Mouse (Mus musculus) telencephalon, adult 2 months (tissue): ENCODE measurements around the gene Zfp13.
"Not testable (repeated sequence)": the region's sequence is repeated elsewhere in the genome, so short reads cannot be mapped to it uniquely, and the experiment has no call there.

Experiments
- DNase-seq: peaks from one replicate; pipeline ENCODE4 v3.0.0-alpha.2; 2011; ENCODE audit warnings: low read depth, low spot score

Gene Zfp13

GRCm38 (mm10) chr17:23598582-23599552, at the start of gene Zfp13:
TSS of gene Zfp13 (minus strand) at chr17:23599487.
- peak; percentile 81 for DNase-seq

GRCm38 (mm10) chr17:23645894-23646293, 46.6 kb upstream of the Zfp13 start:
- DNase-seq, result no peak

- no peak for DNase-seq
Observed at GRCm38 (mm10) chr17:23644613-23645495, 45.6 kb upstream of the Zfp13 start, which contains the start of gene Mmp25. TSS of gene Mmp25 (minus strand) at chr17:23645277.

GRCm38 (mm10) chr17:23631241-23631640, 32.0 kb upstream of the Zfp13 start:
- no peak for DNase-seq

GRCm38 (mm10) chr17:23630195-23631020, 31.1 kb upstream of the Zfp13 start:
- DNase-seq, result peak; percentile 70

GRCm38 (mm10) chr17:23627813-23628212, 28.5 kb upstream of the Zfp13 start:
- DNase-seq, result no peak

- no peak for DNase-seq
Observed at GRCm38 (mm10) chr17:23620351-23620750, 21.1 kb upstream of the Zfp13 start.

- DNase-seq, result no peak
Observed at GRCm38 (mm10) chr17:23617087-23617486, 17.8 kb upstream of the Zfp13 start.

GRCm38 (mm10) chr17:23610361-23610800, 11.1 kb upstream of the Zfp13 start:
- no peak for DNase-seq

- no peak for DNase-seq
Observed at GRCm38 (mm10) chr17:23609612-23610011, 10.3 kb upstream of the Zfp13 start.

GRCm38 (mm10) chr17:23605220-23605619, 5.9 kb upstream of the Zfp13 start:
- DNase-seq, result no peak

GRCm38 (mm10) chr17:23604394-23604793, 5.1 kb upstream of the Zfp13 start:
- no peak for DNase-seq

- DNase-seq, result no peak
Observed at GRCm38 (mm10) chr17:23603542-23603941, 4.3 kb upstream of the Zfp13 start.

- no peak for DNase-seq
Observed at GRCm38 (mm10) chr17:23603077-23603476, 3.8 kb upstream of the Zfp13 start.

GRCm38 (mm10) chr17:23601836-23602585, 2.7 kb upstream of the Zfp13 start:
- DNase-seq, result no peak

- no peak for DNase-seq
Observed at GRCm38 (mm10) chr17:23600641-23601622, 1.6 kb upstream of the Zfp13 start, which contains the start of gene Zscan10. TSS of gene Zscan10 (plus strand) at chr17:23600856.

- DNase-seq, result no peak
Observed at GRCm38 (mm10) chr17:23599605-23600063, 347 bp upstream of the Zfp13 start.

- DNase-seq, result not testable (repeated sequence)
Observed at GRCm38 (mm10) chr17:23595139-23595538, 4.1 kb downstream of the Zfp13 start.

GRCm38 (mm10) chr17:23592926-23593300, 6.4 kb downstream of the Zfp13 start:
- no peak for DNase-seq
